Mouse (Mus musculus) MEL (cell line): Measurements from ENCODE around the gene Dyx1c1. TPM values are rescaled to one million over a fixed set of nuclear protein-coding genes. Genes with fewer than 3 reads are reported as not detected.

Experiments
- DNase-seq: peaks from one replicate; pipeline ENCODE4 v3.0.0; 2011; ENCODE audit warnings: low read depth, low spot score
- H3K27ac ChIP-seq: 2 replicates; pipeline ENCODE4 v1.5.1; 2012; ENCODE audit warnings: low read depth, mild to moderate bottlenecking, control low read depth, low read length, moderate library complexity; ENCODE audit not compliant: control insufficient read depth
- H3K27me3 ChIP-seq, 2 experiments: fragments of 150-350 bp in 1 of 2; sonication (generic) in 1 of 2; 2 replicates each; pipeline ENCODE4 v1.6.1; 2012; ENCODE audit warnings: low read length in 2 of 2, mild to moderate bottlenecking in 2 of 2, improper control_type of control experiment in 1 of 2, moderate library complexity in 1 of 2; ENCODE audit not compliant: insufficient read depth in 2 of 2, control insufficient read depth in 1 of 2
- H3K36me3 ChIP-seq, 2 experiments: 2 replicates each; pipeline ENCODE4 v1.6.1; 2012 to 2014; ENCODE audit warnings: low read length in 2 of 2, improper control_type of control experiment in 1 of 2, inconsistent platforms in 1 of 2, mild to moderate bottlenecking in 1 of 2; ENCODE audit not compliant: insufficient read depth in 2 of 2, control insufficient read depth in 1 of 2
- H3K4me1 ChIP-seq, 2 experiments: fragments of 150-350 bp in 1 of 2; sonication (generic) in 1 of 2; 2 replicates each; pipeline ENCODE4 v1.6.1; 2012; ENCODE audit warnings: low read length in 2 of 2, improper control_type of control experiment in 1 of 2, mild to moderate bottlenecking in 1 of 2; ENCODE audit not compliant: insufficient read depth in 2 of 2, control insufficient read depth in 1 of 2
- H3K4me3 ChIP-seq, 2 experiments: fragments of 150-350 bp in 1 of 2; sonication (generic) in 1 of 2; 2 replicates each; pipeline ENCODE4 v1.5.1; 2012; ENCODE audit warnings: low read depth in 2 of 2, low read length in 2 of 2, mild to moderate bottlenecking in 2 of 2, moderate library complexity in 2 of 2, control low read depth in 1 of 2, improper control_type of control experiment in 1 of 2; ENCODE audit not compliant: control insufficient read depth in 1 of 2, insufficient read depth in 1 of 2
- H3K79me2 ChIP-seq: 2 replicates; pipeline ENCODE4 v1.6.1; 2012; ENCODE audit warnings: mild to moderate bottlenecking, low read length, moderate library complexity; ENCODE audit not compliant: control insufficient read depth, poor library complexity, insufficient read depth
- H3K9ac ChIP-seq: 2 replicates; pipeline ENCODE4 v1.6.1; 2012; ENCODE audit warnings: low read depth, mild to moderate bottlenecking, control low read depth, low read length, moderate library complexity; ENCODE audit not compliant: control insufficient read depth, poor library complexity, severe bottlenecking
- H3K9me3 ChIP-seq: fragments of 150-350 bp; sonication (generic); replicated peaks from 2 replicates; pipeline ENCODE4 v1.6.1; 2012; ENCODE audit warnings: mild to moderate bottlenecking, low read length, improper control_type of control experiment, moderate library complexity; ENCODE audit not compliant: insufficient read depth
- BHLHE40 ChIP-seq: IDR thresholded peaks from 2 replicates; pipeline ENCODE4 v1.6.1; 2012; ENCODE audit warnings: low read depth, mild to moderate bottlenecking, inconsistent platforms, low read length, improper control_type of control experiment, borderline replicate concordance
- CHD2 ChIP-seq: IDR thresholded peaks from 2 replicates; pipeline ENCODE4 v1.6.1; 2011; ENCODE audit warnings: low read length, improper control_type of control experiment
- ETS1 ChIP-seq: IDR thresholded peaks from 2 replicates; pipeline ENCODE4 v1.6.1; 2012; ENCODE audit warnings: low read depth, mild to moderate bottlenecking, inconsistent platforms, low read length, improper control_type of control experiment, moderate library complexity
- GABPA ChIP-seq: IDR thresholded peaks from 2 replicates; pipeline ENCODE4 v1.6.1; 2012; ENCODE audit warnings: low read depth, mild to moderate bottlenecking, inconsistent platforms, low read length, improper control_type of control experiment, moderate library complexity
- HCFC1 ChIP-seq: IDR thresholded peaks from 2 replicates; pipeline ENCODE4 v1.6.1; 2012; ENCODE audit warnings: low read depth, mild to moderate bottlenecking, inconsistent platforms, low read length, improper control_type of control experiment, moderate library complexity
- MAX ChIP-seq: IDR thresholded peaks from 2 replicates; pipeline ENCODE4 v1.6.1; 2011; ENCODE audit warnings: low read length, improper control_type of control experiment
- MAZ ChIP-seq: IDR thresholded peaks from 2 replicates; pipeline ENCODE4 v1.6.1; 2012; ENCODE audit warnings: low read depth, mild to moderate bottlenecking, inconsistent platforms, low read length, improper control_type of control experiment
- MYB ChIP-seq: IDR thresholded peaks from 2 replicates; pipeline ENCODE4 v1.6.1; 2011; ENCODE audit warnings: mild to moderate bottlenecking, low read depth, low read length, improper control_type of control experiment
- NELFE ChIP-seq: IDR thresholded peaks from 2 replicates; pipeline ENCODE4 v1.6.1; 2011; ENCODE audit warnings: low read depth, low read length, improper control_type of control experiment
- NRF1 ChIP-seq: IDR thresholded peaks from 2 replicates; pipeline ENCODE4 v1.6.1; 2014; ENCODE audit warnings: low read depth, mild to moderate bottlenecking, inconsistent platforms, low read length, improper control_type of control experiment, moderate library complexity; ENCODE audit not compliant: poor library complexity, insufficient read depth, severe bottlenecking
- POLR2AphosphoS5 ChIP-seq: IDR thresholded peaks from 2 replicates; pipeline ENCODE4 v1.6.1; 2012; ENCODE audit warnings: low read depth, borderline replicate concordance, mild to moderate bottlenecking, inconsistent platforms, low read length, moderate library complexity, mixed read lengths
- RAD21 ChIP-seq: IDR thresholded peaks from 2 replicates; pipeline ENCODE4 v1.6.1; 2011; ENCODE audit warnings: mild to moderate bottlenecking, low read depth, low read length, improper control_type of control experiment
- RCOR1 ChIP-seq: IDR thresholded peaks from 2 replicates; pipeline ENCODE4 v1.6.1; 2012; ENCODE audit warnings: low read depth, mild to moderate bottlenecking, inconsistent platforms, low read length, improper control_type of control experiment
- SIN3A ChIP-seq: IDR thresholded peaks from 2 replicates; pipeline ENCODE4 v1.6.1; 2012; ENCODE audit warnings: low read length, improper control_type of control experiment, inconsistent platforms
- TAL1 ChIP-seq: IDR thresholded peaks from 2 replicates; pipeline ENCODE4 v1.6.1; 2012; ENCODE audit warnings: mild to moderate bottlenecking, inconsistent platforms, low read length, moderate library complexity, mixed read lengths
- TCF12 ChIP-seq: IDR thresholded peaks from 2 replicates; pipeline ENCODE4 v1.6.1; 2014; ENCODE audit warnings: low read depth, mild to moderate bottlenecking, inconsistent platforms, low read length, improper control_type of control experiment, moderate library complexity
- UBTF ChIP-seq: IDR thresholded peaks from 2 replicates; pipeline ENCODE4 v1.6.1; 2012; ENCODE audit warnings: low read depth, mild to moderate bottlenecking, inconsistent platforms, low read length, improper control_type of control experiment, moderate library complexity, borderline replicate concordance; ENCODE audit not compliant: insufficient read depth
- USF1 ChIP-seq: IDR thresholded peaks from 2 replicates; pipeline ENCODE4 v1.6.1; 2014; ENCODE audit warnings: low read depth, mild to moderate bottlenecking, inconsistent platforms, low read length, improper control_type of control experiment, moderate library complexity
- USF2 ChIP-seq, 2 experiments: IDR thresholded peaks; 2 replicates each; pipeline ENCODE4 v1.6.1; 2011 to 2012; ENCODE audit warnings: improper control_type of control experiment in 2 of 2, low read length in 2 of 2, borderline replicate concordance in 1 of 2, inconsistent platforms in 1 of 2, low read depth in 1 of 2, mild to moderate bottlenecking in 1 of 2; ENCODE audit not compliant: insufficient read depth in 1 of 2
- ZKSCAN1 ChIP-seq: IDR thresholded peaks from 2 replicates; pipeline ENCODE4 v1.6.1; 2012; ENCODE audit warnings: low read depth, mild to moderate bottlenecking, inconsistent platforms, low read length, improper control_type of control experiment, moderate library complexity
- ZNF384 ChIP-seq: IDR thresholded peaks from 2 replicates; pipeline ENCODE4 v1.6.1; 2012; ENCODE audit warnings: low read depth, mild to moderate bottlenecking, inconsistent platforms, low read length, improper control_type of control experiment
- polyA plus RNA-seq, 2 experiments: library from polyadenylated mRNA; stranded (reverse) in 1 of 2; unstranded in 1 of 2; fragments of >175 nt in 1 of 2; fragments of >200 nt in 1 of 2; gene quantifications; 2 replicates each; pipeline versions ENCODE4 v1.2.1 to v1.2.4; 2012; ENCODE audit warnings: low replicate concordance in 2 of 2, low read depth in 1 of 2; ENCODE audit not compliant: insufficient read length in 2 of 2, insufficient read depth in 1 of 2, missing spikeins in 1 of 2
- total RNA-seq: library from RNA; depleted of rRNA; stranded (reverse); fragments of 300-350 nt; gene quantifications from 2 replicates; pipeline ENCODE4 v1.2.3, GENCODE M21; 2012

The Dyx1c1 gene
- total and polyA plus RNA-seq, 3 experiments = 1.0 to 2.0 TPM; not detected in 1

GRCm38 (mm10) chr9:72925021-72925934, 33.3 kb upstream of the Dyx1c1 start, which contains the start of gene Pygo1:
Gene Pygo1 (plus strand): TSS chr9:72925645.
- Histone ChIP-seq H3K9me3 (no peaks in the 10 kb centered on the region), H3K9ac (no peak within 1 kb of the TSS), H3K27me3 (peaks cover 11 to 14% of the 10 kb centered on the region in 2 experiments; a peak in 3 of 4 replicates), H3K79me2 (no peaks in the 10 kb centered on the region), H3K4me3 (no peak within 1 kb of the TSS), H3K27ac (no peak within 1 kb of the TSS), H3K4me1 (no peaks in the 10 kb centered on the region), H3K36me3 (no peaks in the 10 kb centered on the region)
- DNase-seq = no peak
- TF ChIP-seq NELFE = no peak
- TF ChIP-seq ZKSCAN1 = no peak
- no peak for TF ChIP-seq POLR2AphosphoS5
- TF ChIP-seq MAZ = no peak
- TF ChIP-seq TCF12 = no peak
- TF ChIP-seq USF2 (IDR thresholded peaks at IDR 0.05; ENCODE audit: borderline replicate concordance in 1 of 2, insufficient read depth in 1 of 2, low read depth in 1 of 2, low read length in 2 of 2) = no peak
- TF ChIP-seq RCOR1 = no peak
- TF ChIP-seq CHD2 = no peak
- no peak for TF ChIP-seq SIN3A
- no peak for TF ChIP-seq RAD21
- TF ChIP-seq NRF1 = no peak
- no peak for TF ChIP-seq BHLHE40
- no peak for TF ChIP-seq GABPA
- TF ChIP-seq HCFC1 = no peak
- no peak for TF ChIP-seq ZNF384
- no peak for TF ChIP-seq MAX
- TF ChIP-seq ETS1 = no peak
- TF ChIP-seq, all 39 proteins: peak for 0

DNA sequence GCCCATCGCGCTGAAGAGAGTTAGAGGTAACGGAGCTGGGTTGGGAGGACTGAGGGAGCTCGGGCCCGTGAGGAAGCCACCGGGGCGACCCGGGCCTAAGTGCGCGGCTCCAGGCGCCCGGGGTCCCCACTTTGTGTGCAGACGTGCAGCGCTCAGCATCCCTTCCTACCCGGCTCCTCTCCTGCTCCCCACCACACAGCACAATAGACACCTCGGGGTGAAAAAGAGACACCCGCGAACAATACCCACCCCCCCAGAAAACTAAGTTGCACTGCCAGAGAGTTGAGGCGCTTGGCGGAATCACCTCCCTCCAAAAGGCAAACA, 32.7 kb upstream of the Dyx1c1 start:
- DNase-seq = no peak
- Histone ChIP-seq H3K79me2 (no peaks in the 10 kb centered on the region), H3K9ac (no peak overlapping the region), H3K4me3 (no peak overlapping the region), H3K27me3 (peaks cover 14 to 15% of the 10 kb centered on the region in 2 experiments; a peak in 3 of 4 replicates), H3K4me1 (no peaks in the 10 kb centered on the region), H3K27ac (no peak overlapping the region), H3K36me3 (no peaks in the 10 kb centered on the region), H3K9me3 (no peaks in the 10 kb centered on the region)
- no peak for TF ChIP-seq UBTF
- TF ChIP-seq USF1 = no peak
- no peak for TF ChIP-seq SIN3A
- TF ChIP-seq TAL1 = no peak
- no peak for TF ChIP-seq MYB
